9 mouse cellular contexts compared by ENCODE assay signal in genomic region chr7:126284865-126285264, GRCm38 (mm10). TPM values are rescaled to one million over a fixed set of nuclear protein-coding genes. Genes with fewer than 3 reads are reported as not detected.
DNase-seq lines count a peak whose midpoint lies in the region; ATAC-seq and TF ChIP-seq lines count a peak whose summit lies in the region.
"Had no signal": no experiment of that assay in that cellular context is flagged by ENCODE, and none has a peak within 500 bp of the region (broad histone marks: within the 10 kb centered on the region; RNA-seq: fewer than 3 reads in every experiment).

No protein-coding gene starts in this region.

- H3ac ChIP-seq in myocyte (ENCODE audit: control insufficient read depth, insufficient read length): no peak overlapping the region

- no peak overlapping the region for H3K4me2 ChIP-seq in heart, embryonic 15.5 days
- peak overlapping the region; percentile 66 for H3K4me2 ChIP-seq in myocyte (ENCODE audit: low read depth)
- no peak overlapping the region for H3K4me2 ChIP-seq in midbrain, embryonic 16.5 days (ENCODE audit: low read length)

- no peaks in the 10 kb centered on the region for H3K27me3 ChIP-seq in spleen, adult 2 months (ENCODE audit: control insufficient read depth, insufficient read depth, low read length)
- H3K27me3 ChIP-seq in heart, embryonic 15.5 days: no peaks in the 10 kb centered on the region
- no peaks in the 10 kb centered on the region for H3K27me3 ChIP-seq in myocyte (ENCODE audit: control insufficient read depth, insufficient read depth, insufficient read length)
- no peaks in the 10 kb centered on the region for H3K27me3 ChIP-seq in midbrain, embryonic 16.5 days (ENCODE audit: control insufficient read depth, insufficient read depth, low read depth, low read length)

- 24% methylated on average over 4 of the region's 4 CpGs for WGBS in spleen, adult 2 months
- WGBS in heart, embryonic 15.5 days: 18% methylated on average over 4 of the region's 4 CpGs
- WGBS in midbrain, embryonic 16.5 days: 72% methylated on average over 4 of the region's 4 CpGs

- H3K79me2 ChIP-seq in myocyte (ENCODE audit: control insufficient read depth, insufficient read depth): no peaks in the 10 kb centered on the region

- no peak for ATAC-seq in frontal cortex, adult (ENCODE audit: low TSS enrichment)
- ATAC-seq in heart, embryonic 15.5 days (replicated peaks; ENCODE audit: insufficient number of reproducible peaks, insufficient read depth, low FRiP score, low read depth): 0 out of 2 replicates have a peak, but pooled peaks have one; percentile 15
- ATAC-seq in midbrain, embryonic 16.5 days: no peak

- no peaks in the 10 kb centered on the region for H3K9me3 ChIP-seq in heart, embryonic 15.5 days (replicated peaks)
- H3K9me3 ChIP-seq in midbrain, embryonic 16.5 days (replicated peaks; ENCODE audit: control insufficient read depth, low read length, poor library complexity, severe bottlenecking): no peaks in the 10 kb centered on the region
- H3K9me3 ChIP-seq: G1E had no signal

- H3K4me1 ChIP-seq in spleen, adult 2 months (ENCODE audit: control insufficient read depth, insufficient read depth, insufficient read length): peaks cover 70% of the 10 kb centered on the region; the same call in 1 of the 2 replicates
- peaks cover 43% of the 10 kb centered on the region for H3K4me1 ChIP-seq in heart, embryonic 15.5 days (replicated peaks)
- peaks cover 55% of the 10 kb centered on the region for H3K4me1 ChIP-seq in midbrain, embryonic 16.5 days (ENCODE audit: control insufficient read depth, insufficient read depth, low read length)

- H3K4me3 ChIP-seq in spleen, adult 2 months (ENCODE audit: extremely low read depth, insufficient read depth, insufficient read length): peak overlapping the region; percentile 26; the same call in 1 of the 2 replicates
- no peak overlapping the region for H3K4me3 ChIP-seq in heart, embryonic 15.5 days
- no peak overlapping the region for H3K4me3 ChIP-seq in myocyte
- no peak overlapping the region for H3K4me3 ChIP-seq in midbrain, embryonic 16.5 days (ENCODE audit: low read depth, low read length)

- no peak overlapping the region for H3K9ac ChIP-seq in heart, embryonic 15.5 days
- H3K9ac ChIP-seq in midbrain, embryonic 16.5 days (ENCODE audit: low read depth, low read length): no peak overlapping the region

- DNase-seq in frontal cortex, adult 2 months (ENCODE audit: extremely low spot score in 1 of 2, low spot score in 1 of 2): peak; percentile 66 to 74
- no peak for DNase-seq in spleen, adult 2 months (ENCODE audit: low read depth in 1 of 2, low spot score in 2 of 2)
- DNase-seq in spleen, adult 12 weeks (ENCODE audit: low spot score): no peak
- DNase-seq in c-Kit-positive CD71-positive TER-119-positive erythroid progenitor cells, embryonic 14.5 days (ENCODE audit: low spot score): no peak

- TF ChIP-seq POLR2A in spleen, adult 2 months (IDR thresholded peaks at IDR 0.05; ENCODE audit: low read depth, low read length): no peak
- TF ChIP-seq POLR2A in myocyte (IDR thresholded peaks at IDR 0.05; ENCODE audit: insufficient read length, low read depth): no peak

- H3K36me3 ChIP-seq in spleen, adult 2 months (ENCODE audit: control insufficient read depth, insufficient read depth, low read length): peaks cover 2% of the 10 kb centered on the region; the same call in 1 of the 2 replicates
- H3K36me3 ChIP-seq in heart, embryonic 15.5 days: no peaks in the 10 kb centered on the region
- no peaks in the 10 kb centered on the region for H3K36me3 ChIP-seq in myocyte (ENCODE audit: control insufficient read depth, insufficient read depth)
- H3K36me3 ChIP-seq in midbrain, embryonic 16.5 days (ENCODE audit: control insufficient read depth, insufficient read depth, low read length): peaks cover 13% of the 10 kb centered on the region
- H3K36me3 ChIP-seq: G1E had no signal

- H3K27ac ChIP-seq in spleen, adult 2 months (ENCODE audit: insufficient read depth, low read length): peak overlapping the region; percentile 94
- H3K27ac ChIP-seq in heart, embryonic 15.5 days: peak overlapping the region; percentile 55
- no peak overlapping the region; the same call in 1 of the 2 replicates for H3K27ac ChIP-seq in midbrain, embryonic 16.5 days (ENCODE audit: low read length)

- no peak for TF ChIP-seq CTCF in spleen, adult 2 months (IDR thresholded peaks at IDR 0.05; ENCODE audit: extremely low read depth, insufficient read depth, insufficient read length, insufficient replicate concordance)

TF ChIP-seq in myocyte, 11 proteins besides CTCF, POLR2A, EP300 and RAD21:
- TF ChIP-seq MYOG (IDR thresholded peaks at IDR 0.05; ENCODE audit: control insufficient read depth in 1 of 3, insufficient read depth in 1 of 3, insufficient read length in 2 of 3, low read depth in 2 of 3): no peak

RNA-seq across cellular contexts. Expression of gene Sbk1, which starts 12.4 kb away (rescaled TPM):
- 54.4 and 56.0 TPM in 2 replicates for polyA plus RNA-seq in frontal cortex, adult 2 months (2012; rRNA removed)
- 73.4 and 99.1 TPM in 2 replicates for polyA plus RNA-seq in spleen, adult 2 months (2012; rRNA removed)
- 11.2 and 16.4 TPM in 2 replicates for polyA plus RNA-seq in heart, embryonic 15.5 days (2015; fragmentation: Nextera tagmentation; extraction: Ambion mirVana)
- polyA plus RNA-seq in myocyte (2012; fragmentation: generic; extraction: Trizol): 16.1 TPM
- polyA plus RNA-seq in midbrain, embryonic 16.5 days (2015; fragmentation: Nextera tagmentation; extraction: Ambion mirVana): 233 and 251 TPM in 2 replicates

Comparison
In these comparisons a context has a peak if more than half of its experiments do, and no peak if none do; other contexts are left out.
1. DNase-seq: peak in frontal cortex, adult 2 months (2 of 2); none in spleen, adult 2 months (0 of 2), spleen, adult 12 weeks (single experiment) and c-Kit-positive CD71-positive TER-119-positive erythroid progenitor cells, embryonic 14.5 days (single experiment).